Mouse (Mus musculus) left cerebral cortex, postnatal 36 days (tissue): Measurements from ENCODE around the gene Ttyh1. TPM values are rescaled to one million over a fixed set of nuclear protein-coding genes. Genes with fewer than 3 reads are reported as not detected.

ENCODE experiments used
- DNase-seq, 2 experiments: peaks; one replicate each; pipeline ENCODE4 v3.0.0; 2021 to 2022; ENCODE audit warnings: low spot score in 2 of 2, mixed read lengths in 1 of 2
- intact Hi-C: fragments of 180-260 bp; cut with DNase I; formaldehyde crosslinking; loops from one replicate; pipeline ENCODE4 v1.15.1; 2025
- total RNA-seq, 2 experiments: library from RNA; stranded (reverse); gene quantifications; 2 replicates each; pipeline ENCODE4 v1.2.3; 2021

The Ttyh1 gene
- 100 to 1,000 TPM; 758 to 767 TPM for total RNA-seq

DNA sequence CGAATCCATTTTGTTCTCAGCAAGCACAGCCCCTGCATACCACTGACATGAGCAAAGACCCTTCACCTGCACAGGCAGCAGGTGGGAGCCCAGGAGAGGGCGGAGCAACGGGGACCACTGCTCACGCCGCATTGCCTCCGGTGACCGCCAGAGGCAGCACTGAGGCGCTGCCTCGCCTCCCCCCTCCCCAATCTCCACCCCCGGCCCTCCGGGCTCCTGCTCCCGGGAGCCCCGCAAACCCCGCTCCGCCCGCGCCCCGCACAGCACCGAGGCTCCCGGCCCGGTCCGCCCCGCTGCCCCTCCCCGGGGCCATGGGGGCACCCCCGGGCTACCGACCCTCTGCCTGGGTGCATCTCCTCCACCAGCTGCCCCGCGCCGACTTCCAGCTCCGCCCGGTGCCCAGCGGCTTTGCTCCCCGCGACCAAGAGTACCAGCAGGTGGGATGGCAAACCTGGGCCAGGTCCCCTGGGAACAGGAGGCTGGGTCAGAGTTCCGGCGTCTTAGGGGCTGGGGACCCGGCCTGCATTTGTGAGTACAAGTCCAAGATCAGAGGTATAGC, at the start of gene Ttyh1:
TSS of gene Ttyh1 (plus strand) at position 65 of the 559 bp plus-strand sequence.
- intact Hi-C loops, result no loop called here
- DNase-seq, result peak; percentile 79 to 85

- DNase-seq, result no peak
- intact Hi-C loops, result no loop called here
Measured at GRCm38 (mm10) chr7:4071066-4071465, 48.1 kb upstream of the Ttyh1 start.

GRCm38 (mm10) chr7:4073144-4073543, 46.1 kb upstream of the Ttyh1 start:
- DNase-seq, result no peak
- intact Hi-C loops, result no loop called here

DNA sequence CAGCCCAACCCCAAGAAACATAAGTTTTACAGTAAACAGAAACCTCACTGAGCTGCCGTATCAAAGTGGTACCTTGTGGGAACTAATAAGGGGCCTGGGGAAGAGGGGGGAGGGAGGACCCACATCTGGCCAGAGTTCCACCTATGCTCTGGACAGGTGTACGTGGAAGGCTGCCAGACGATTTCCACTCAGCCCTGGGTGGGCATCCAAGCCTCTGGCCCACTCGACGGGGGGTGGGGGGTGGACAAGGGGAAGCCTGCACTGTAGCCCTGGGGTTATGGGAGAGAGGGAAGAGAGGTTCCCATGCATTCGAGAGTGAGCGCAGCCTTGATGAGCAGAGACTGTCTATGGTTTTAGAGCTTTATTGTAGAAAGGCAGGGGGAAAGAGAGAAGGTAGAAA, 39.7 kb upstream of the Ttyh1 start:
- intact Hi-C loops, result no loop called here
- no peak for DNase-seq

DNA sequence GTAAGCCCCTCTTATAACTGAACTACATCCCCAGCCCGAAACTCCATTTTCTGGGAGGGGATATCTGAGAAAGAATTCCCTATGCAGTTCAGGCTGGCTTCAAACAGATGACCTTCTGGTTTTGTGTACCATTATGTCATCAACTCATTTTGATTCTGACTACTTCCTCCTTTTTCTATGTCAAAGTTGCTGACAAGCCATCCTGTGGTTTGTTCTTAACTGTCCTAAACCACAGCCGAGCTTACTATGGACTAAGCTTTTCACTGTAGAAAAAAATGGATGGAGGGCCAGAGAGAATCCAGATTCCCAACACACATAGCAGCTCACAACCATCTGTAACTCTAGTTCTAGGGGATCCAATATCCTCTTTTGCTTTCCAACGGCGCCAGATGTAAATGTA, 38.7 kb upstream of the Ttyh1 start:
- no peak for DNase-seq
- intact Hi-C loops, result no loop called here

GRCm38 (mm10) chr7:4081706-4082105, 37.5 kb upstream of the Ttyh1 start:
- intact Hi-C loops, result no loop called here
- DNase-seq, result no peak

- DNase-seq, result no peak
- intact Hi-C loops, result no loop called here
Measured at GRCm38 (mm10) chr7:4082804-4083203, 36.4 kb upstream of the Ttyh1 start.

GRCm38 (mm10) chr7:4084161-4084560, 35.0 kb upstream of the Ttyh1 start:
- intact Hi-C loops, result no loop called here
- no peak for DNase-seq

DNA sequence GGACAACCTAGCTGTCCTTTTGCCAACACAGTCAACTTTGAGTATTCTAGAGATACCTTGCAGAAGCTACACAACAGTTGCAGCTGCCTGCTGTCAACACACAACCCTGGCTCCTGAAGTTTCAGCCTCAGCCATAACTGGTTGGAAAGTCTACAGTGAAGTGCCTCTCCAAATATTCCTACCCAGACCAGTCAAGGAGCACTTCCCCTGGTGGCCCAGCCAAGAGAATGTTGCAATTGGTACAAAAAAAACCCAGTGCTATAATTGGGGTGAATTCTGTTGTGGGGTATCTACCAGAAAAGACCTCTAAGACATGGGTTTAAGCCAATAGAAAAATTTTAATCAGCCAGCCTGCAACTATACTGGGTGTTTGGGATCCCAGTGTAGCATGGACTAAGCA, 33.6 kb upstream of the Ttyh1 start:
- no peak for DNase-seq
- intact Hi-C loops, result loop anchor here (5.0 kb wide), 2 partner anchors 37 to 58 kb away; no protein-coding TSS in a partner anchor

DNA sequence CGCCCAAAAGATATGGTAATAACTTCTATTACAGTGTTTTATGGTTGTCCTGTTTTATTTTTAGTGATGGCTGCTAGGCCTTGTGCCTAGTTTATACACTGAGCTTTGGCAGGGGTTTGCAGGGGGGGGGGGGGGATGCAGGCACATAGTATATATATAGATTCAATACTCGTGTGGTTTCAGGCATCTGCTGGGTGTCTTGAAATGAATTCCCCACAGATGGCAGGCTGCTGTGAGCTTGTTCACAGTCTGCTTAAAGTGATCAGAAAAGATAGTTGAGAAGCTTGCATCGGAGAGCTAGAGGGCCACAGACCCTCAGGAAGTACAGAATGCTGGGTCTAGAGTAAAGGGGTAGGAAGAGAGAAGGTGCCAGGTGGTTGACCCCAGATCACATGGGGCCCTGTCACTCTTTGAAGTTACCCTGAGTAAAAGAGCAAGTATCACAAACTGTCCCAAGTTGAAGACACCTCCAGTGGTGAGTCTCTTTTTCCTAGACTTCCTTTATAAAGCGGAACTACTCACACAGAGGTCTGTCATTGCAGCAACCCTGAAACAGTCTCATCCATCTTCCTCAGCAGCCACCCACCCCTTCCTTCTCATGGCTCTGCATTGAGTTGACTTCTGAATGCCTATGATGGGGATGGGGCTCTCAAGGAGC, 31.8 kb upstream of the Ttyh1 start:
- intact Hi-C loops, result loop anchor here (5.0 kb wide), 2 partner anchors 35 to 60 kb away; no protein-coding TSS in a partner anchor
- DNase-seq, result peak; percentile 41 to 57

- intact Hi-C loops, result loop anchor here (5.0 kb wide), 2 partner anchors 34 to 61 kb away; no protein-coding TSS in a partner anchor
- DNase-seq, result peak in 1 of 2 experiments; percentile 52
Measured at GRCm38 (mm10) chr7:4087896-4088480, 31.2 kb upstream of the Ttyh1 start.

DNA sequence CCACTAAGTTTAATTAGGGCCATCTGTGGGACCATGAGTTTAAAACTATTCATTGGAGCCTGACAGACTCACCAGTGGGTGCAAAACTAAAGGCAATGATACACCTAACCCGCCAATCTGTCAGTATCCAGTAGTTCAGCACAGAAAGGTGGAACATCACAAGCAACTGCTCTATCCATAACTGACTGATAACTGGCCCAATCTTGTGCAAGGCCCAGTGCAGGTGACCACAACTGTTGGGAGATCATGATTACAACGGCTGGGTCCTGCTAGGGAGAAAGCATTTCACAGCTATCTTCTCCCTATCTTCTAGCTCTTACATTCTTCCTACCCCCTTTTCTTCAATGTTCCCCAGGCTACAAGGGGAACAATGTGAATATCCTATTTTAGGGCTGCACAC, 30.5 kb upstream of the Ttyh1 start:
- intact Hi-C loops, result loop anchor here (5.0 kb wide), 2 partner anchors 34 to 61 kb away; no protein-coding TSS in a partner anchor
- no peak for DNase-seq

DNA sequence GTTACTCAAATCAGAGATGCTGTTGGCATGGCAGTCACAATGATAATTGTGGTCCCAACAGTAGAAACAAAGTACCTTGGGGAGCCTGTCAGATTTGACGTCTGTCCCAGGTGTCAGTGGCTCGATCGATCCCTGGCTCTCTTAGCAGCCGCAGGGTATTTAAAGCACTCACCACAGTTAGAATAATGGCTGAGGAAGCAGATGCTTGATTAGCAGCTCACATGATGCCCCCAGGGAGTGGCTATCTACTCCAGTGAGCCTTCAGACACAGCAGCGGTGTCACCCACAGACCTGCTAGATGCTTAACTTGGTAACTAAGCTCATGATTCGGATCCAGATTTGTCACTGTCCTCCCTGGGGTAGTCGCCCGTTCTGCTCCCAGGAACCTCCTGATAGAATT, 28.0 kb upstream of the Ttyh1 start:
- no peak for DNase-seq
- intact Hi-C loops, result no loop called here

GRCm38 (mm10) chr7:4098301-4098700, 20.9 kb upstream of the Ttyh1 start:
- intact Hi-C loops, result no loop called here
- DNase-seq, result no peak

DNA sequence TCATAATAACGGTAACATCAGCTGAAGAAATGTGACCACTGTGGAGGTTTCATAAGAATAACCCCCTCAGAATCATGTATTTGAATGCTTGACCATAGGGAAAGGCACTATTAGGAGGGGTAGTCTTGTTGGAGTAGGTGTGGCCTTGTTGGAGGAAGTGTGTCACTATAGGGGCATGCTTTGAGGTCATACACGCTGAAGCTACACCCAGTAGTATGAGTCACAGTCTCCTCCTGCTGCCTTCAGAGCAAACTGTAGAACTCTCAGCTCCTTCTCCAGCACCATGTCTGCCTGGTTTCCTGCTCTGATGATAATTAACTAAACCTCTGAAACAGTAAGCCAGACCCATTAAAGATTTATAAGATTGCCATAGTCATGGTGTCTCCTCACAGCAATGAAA, 20.4 kb upstream of the Ttyh1 start:
- no peak for DNase-seq
- intact Hi-C loops, result no loop called here

DNA sequence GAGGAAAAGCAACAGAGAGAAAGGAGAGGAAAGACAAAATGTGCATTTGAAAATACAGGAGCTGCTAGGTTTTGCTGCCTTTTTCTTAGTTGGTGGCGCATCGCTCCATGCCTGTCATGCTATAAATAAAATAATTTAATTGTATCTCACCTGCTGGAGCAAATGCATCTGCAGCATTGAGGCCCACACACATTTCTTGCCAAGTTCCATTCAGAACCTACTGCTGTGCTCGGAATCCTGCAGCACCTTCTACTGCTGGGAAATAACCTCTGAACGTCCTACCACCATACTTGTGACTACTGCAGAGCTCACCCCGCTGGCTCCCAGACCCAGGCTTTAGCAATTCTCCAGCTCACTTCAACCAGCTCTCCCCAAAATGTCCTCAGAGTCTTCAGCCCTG, 18.1 kb upstream of the Ttyh1 start:
- DNase-seq, result no peak
- intact Hi-C loops, result no loop called here

DNA sequence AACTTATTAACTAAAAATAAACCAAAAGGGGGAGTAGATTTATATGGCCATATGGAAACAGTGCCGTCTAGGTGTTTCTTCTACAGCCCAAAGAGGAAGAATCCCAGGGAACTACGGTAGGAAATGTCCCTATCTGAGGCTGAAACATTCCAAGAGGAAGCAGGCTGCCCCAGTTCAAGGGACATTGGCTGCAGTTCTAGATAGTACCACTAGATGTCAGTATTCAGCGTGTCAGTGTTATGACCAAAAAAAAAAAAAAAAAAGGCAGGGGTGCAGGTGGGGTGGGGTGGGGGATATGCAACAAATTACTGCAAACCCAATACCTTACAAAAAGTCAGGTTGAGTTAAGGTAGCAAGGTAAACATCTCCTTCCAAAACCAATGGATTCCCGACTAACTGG, 15.8 kb upstream of the Ttyh1 start:
- intact Hi-C loops, result no loop called here
- no peak for DNase-seq

DNA sequence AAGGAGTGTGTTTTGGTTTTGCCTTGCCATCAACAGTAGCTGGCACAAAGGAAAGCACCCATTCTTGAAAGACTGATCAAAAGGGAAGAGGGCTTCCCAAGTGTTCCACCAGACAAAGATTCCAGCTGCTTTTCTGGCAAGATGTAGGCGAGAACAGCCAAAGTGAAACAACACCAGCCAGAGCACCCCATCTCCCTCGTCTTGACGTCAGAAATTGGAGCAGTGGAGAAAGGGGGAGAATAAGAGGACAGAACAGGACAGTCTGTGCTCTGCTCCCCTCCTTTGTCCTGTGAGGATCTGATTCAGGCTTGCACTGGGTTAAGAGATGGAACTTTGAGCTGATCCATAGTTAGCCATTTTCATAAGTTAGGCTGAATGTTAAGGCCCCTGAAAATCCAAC, 7.4 kb upstream of the Ttyh1 start:
- intact Hi-C loops, result no loop called here
- DNase-seq, result peak in 1 of 2 experiments; percentile 15

- intact Hi-C loops, result no loop called here
- DNase-seq, result peak in 1 of 2 experiments; percentile 59
Measured at GRCm38 (mm10) chr7:4117050-4117814, 2.0 kb upstream of the Ttyh1 start.
